Mouse (Mus musculus): ENCODE measurements at regions not wholly inside any gene's neighbourhood (a gene's known extent, or its start where the extent isn't known, plus 50 kb on each side); places are given as distances from the start of the nearest gene placed in this dataset.

DNA sequence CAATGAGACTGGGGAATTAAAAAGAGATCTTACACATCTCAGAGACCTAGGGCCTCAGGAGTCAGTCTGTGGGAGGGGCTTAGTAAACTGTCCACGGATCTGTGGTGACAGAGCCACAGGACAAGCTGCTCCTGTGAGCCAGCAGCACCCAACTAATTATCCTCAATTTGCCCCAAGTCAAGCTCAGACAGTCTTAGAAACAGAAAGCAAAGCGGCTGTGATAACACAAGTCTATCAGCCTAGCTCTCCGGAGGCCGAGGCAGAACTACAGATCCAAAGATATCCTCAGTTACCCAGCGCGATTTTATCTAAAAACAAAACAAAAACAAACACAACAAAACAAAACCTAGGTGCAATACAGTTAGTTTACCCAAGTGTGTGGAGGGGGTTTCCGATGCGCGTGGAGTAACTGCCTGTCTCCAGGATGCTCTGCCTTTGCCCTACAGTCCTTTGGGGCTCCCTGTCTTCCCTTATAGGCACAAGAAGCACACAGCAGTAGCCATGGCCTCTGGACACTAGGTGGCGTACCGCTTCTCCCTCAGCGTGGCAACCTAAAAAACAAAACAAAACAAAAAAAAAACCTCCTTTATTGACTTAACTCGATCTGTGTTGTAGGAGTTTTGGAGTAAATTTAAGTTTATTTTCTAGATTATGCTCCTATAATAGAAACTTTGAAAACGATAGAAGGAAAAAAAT lies 54.7 kb upstream of the Cand1 start:
- Histone ChIP-seq H3K4me3 (no peak overlapping the region), H3K27me3 (ENCODE audit: low read depth, poor library complexity, severe bottlenecking) (no peaks in the 10 kb centered on the region), H3K4me1 (no peaks in the 10 kb centered on the region), H3K27ac (replicated peaks) (no peak overlapping the region), H3K9me3 (replicated peaks) (no peaks in the 10 kb centered on the region), H3K36me3 (no peaks in the 10 kb centered on the region)
- DNase-seq (ENCODE audit: low spot score) = peak; percentile 26
- 54% methylated on average over 14 of the region's 14 CpGs for WGBS

DNA sequence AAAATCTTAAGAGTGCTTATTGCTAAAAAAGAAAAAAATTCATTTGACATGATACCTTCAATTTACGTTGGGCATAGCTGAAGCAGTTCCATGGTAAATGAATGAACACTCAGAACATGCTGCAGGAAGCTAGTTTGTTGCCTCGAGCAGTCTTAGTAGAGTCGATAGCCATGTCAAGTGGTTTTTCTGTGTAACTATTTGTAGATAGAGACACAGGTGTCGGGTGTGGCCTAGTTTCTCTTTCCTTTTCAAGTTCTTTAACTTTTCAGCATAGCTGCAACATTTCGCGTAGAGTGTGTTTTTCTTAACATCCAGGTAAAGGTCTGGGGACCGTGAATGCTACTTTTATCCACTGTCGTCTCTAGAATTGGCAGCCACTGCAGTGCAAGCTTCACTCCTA lies 53.5 kb upstream of the Cand1 start:
- no peaks in the 10 kb centered on the region for H3K9me3 ChIP-seq (replicated peaks)
- no peak for DNase-seq (ENCODE audit: low spot score)
- H3K4me1 ChIP-seq = no peaks in the 10 kb centered on the region
- H3K4me3 ChIP-seq = no peak overlapping the region
- no peaks in the 10 kb centered on the region for H3K36me3 ChIP-seq
- WGBS = 93% methylated on average over 8 of the region's 8 CpGs
- H3K27ac ChIP-seq (replicated peaks) = no peak overlapping the region
- H3K27me3 ChIP-seq (ENCODE audit: low read depth, poor library complexity, severe bottlenecking) = no peaks in the 10 kb centered on the region
